Mouse (Mus musculus): ENCODE results near the gene Cenpq. TPM values are rescaled to one million over a fixed set of nuclear protein-coding genes. Genes with fewer than 3 reads are reported as not detected.

Cenpq gene
- total and polyA plus RNA-seq, 3 experiments, result 20.9 to 25.5 TPM; not detected in 1

DNA sequence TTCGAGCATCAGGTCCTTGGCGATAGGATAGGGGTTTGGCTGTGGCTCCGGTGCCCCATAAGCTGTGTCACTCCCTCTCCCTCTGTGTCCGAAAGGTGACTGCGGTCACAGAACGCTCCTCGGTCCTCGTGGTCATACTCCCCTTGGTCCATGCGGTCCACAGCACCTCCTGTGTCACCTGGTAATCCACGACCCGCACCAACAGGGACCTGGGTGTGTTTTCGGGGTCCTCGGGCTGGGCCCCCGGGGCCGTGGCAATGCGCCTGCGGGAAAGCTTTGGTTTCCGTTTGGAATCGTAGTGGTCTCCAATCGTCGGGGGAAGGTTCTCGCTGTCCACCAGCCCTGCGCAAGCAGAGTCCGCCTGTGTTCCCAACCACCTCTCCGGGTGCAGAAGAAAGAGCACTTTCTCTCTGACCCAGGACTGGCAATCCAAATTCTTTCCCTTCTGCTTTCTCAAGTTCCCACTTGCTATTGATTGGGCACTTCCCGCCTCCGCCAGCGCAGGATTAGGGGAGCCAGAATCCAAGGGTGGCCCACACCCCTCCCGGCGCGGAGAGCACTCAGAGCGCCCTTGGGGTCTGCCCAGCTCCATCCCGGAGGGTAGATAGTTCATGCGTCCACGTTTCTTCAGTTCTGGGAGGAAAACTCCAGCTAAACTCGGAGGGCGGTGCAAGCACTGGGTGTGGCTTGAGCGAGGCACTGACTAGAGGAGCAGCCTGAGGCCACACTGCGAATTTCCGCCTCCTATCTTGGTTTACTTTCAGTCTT lies 54.7 kb downstream of the Cenpq start, which contains the start of gene 9130008F23Rik:
Gene 9130008F23Rik, minus strand, starts transcription at position 636 of the 768 bp plus-strand sequence.
- no peaks in the 10 kb centered on the region for H3K27me3 ChIP-seq (ENCODE audit: control insufficient read depth in 1 of 2, insufficient read depth in 2 of 2, low read length in 2 of 2)
- H3K27ac ChIP-seq (ENCODE audit: control insufficient read depth, low read depth, low read length), result peak within 1 kb of the TSS; percentile 41
- peak within 1 kb of the TSS; percentile 72 to 94 for H3K4me3 ChIP-seq (ENCODE audit: control insufficient read depth in 1 of 2, insufficient read depth in 1 of 2, low read depth in 2 of 2, low read length in 2 of 2)
- H3K36me3 ChIP-seq (ENCODE audit: control insufficient read depth in 1 of 2, insufficient read depth in 2 of 2, low read length in 2 of 2), result peaks cover 0 to 27% of the 10 kb centered on the region in 2 experiments; a peak in 2 of 4 replicates
- peak within 1 kb of the TSS; percentile 59 for H3K9ac ChIP-seq (ENCODE audit: control insufficient read depth, low read depth, low read length, poor library complexity, severe bottlenecking)
- H3K4me1 ChIP-seq (ENCODE audit: control insufficient read depth in 1 of 2, insufficient read depth in 2 of 2, low read length in 2 of 2), result peaks cover 10 to 13% of the 10 kb centered on the region in 2 experiments
- no peaks in the 10 kb centered on the region for H3K9me3 ChIP-seq (replicated peaks; ENCODE audit: insufficient read depth, low read length)
- TF ChIP-seq SIN3A (IDR thresholded peaks at IDR 0.05; ENCODE audit: low read length) (peak; percentile 34), POLR2A (IDR thresholded peaks at IDR 0.05; ENCODE audit: control insufficient read depth in 1 of 2, insufficient read depth in 1 of 2, low read depth in 1 of 2, low read length in 2 of 2, poor library complexity in 1 of 2) (peak in 1 of 2 experiments; percentile 54; a peak in 1 of 4 replicates), ELF1 (IDR thresholded peaks at IDR 0.05; ENCODE audit: low read depth, low read length) (no peak)
- DNase-seq (ENCODE audit: low read depth, low spot score), result peak; percentile 76
- peaks cover 5% of the 10 kb centered on the region; the same call in 1 of the 2 replicates for H3K79me2 ChIP-seq (ENCODE audit: control insufficient read depth, insufficient read depth, low read length, poor library complexity)

GRCm38 (mm10) chr17:40879528-40879923 lies 55.3 kb downstream of the Cenpq start:
- Histone ChIP-seq H3K27ac (ENCODE audit: control insufficient read depth, low read depth, low read length) (peak overlapping the region; percentile 41; the same call in 1 of the 2 replicates), H3K9me3 (replicated peaks; ENCODE audit: insufficient read depth, low read length) (no peaks in the 10 kb centered on the region), H3K27me3 (ENCODE audit: control insufficient read depth in 1 of 2, insufficient read depth in 2 of 2, low read length in 2 of 2) (no peaks in the 10 kb centered on the region), H3K4me3 (ENCODE audit: control insufficient read depth in 1 of 2, insufficient read depth in 1 of 2, low read depth in 2 of 2, low read length in 2 of 2) (peak overlapping the region; percentile 72 to 94), H3K9ac (ENCODE audit: control insufficient read depth, low read depth, low read length, poor library complexity, severe bottlenecking) (peak overlapping the region; percentile 59), H3K79me2 (ENCODE audit: control insufficient read depth, insufficient read depth, low read length, poor library complexity) (peaks cover 5% of the 10 kb centered on the region; the same call in 1 of the 2 replicates), H3K4me1 (ENCODE audit: control insufficient read depth in 1 of 2, insufficient read depth in 2 of 2, low read length in 2 of 2) (peaks cover 13 to 14% of the 10 kb centered on the region in 2 experiments), H3K36me3 (ENCODE audit: control insufficient read depth in 1 of 2, insufficient read depth in 2 of 2, low read length in 2 of 2) (peaks cover 0 to 31% of the 10 kb centered on the region in 2 experiments; a peak in 2 of 4 replicates)
- TF ChIP-seq ZNF384 (IDR thresholded peaks at IDR 0.05; ENCODE audit: low read depth, low read length) (peak; percentile 81), GATA1 (IDR thresholded peaks at IDR 0.05; ENCODE audit: low read depth, low read length) (no peak)
- peak; percentile 64 for DNase-seq (ENCODE audit: low read depth, low spot score)

GRCm38 (mm10) chr17:40877741-40878140 lies 57.1 kb downstream of the Cenpq start:
- Histone ChIP-seq H3K27me3 (ENCODE audit: control insufficient read depth in 1 of 2, insufficient read depth in 2 of 2, low read length in 2 of 2) (no peaks in the 10 kb centered on the region), H3K4me3 (ENCODE audit: control insufficient read depth in 1 of 2, insufficient read depth in 1 of 2, low read depth in 2 of 2, low read length in 2 of 2) (no peak overlapping the region), H3K9me3 (replicated peaks; ENCODE audit: insufficient read depth, low read length) (no peaks in the 10 kb centered on the region), H3K79me2 (ENCODE audit: control insufficient read depth, insufficient read depth, low read length, poor library complexity) (peaks cover 5% of the 10 kb centered on the region; the same call in 1 of the 2 replicates), H3K36me3 (ENCODE audit: control insufficient read depth in 1 of 2, insufficient read depth in 2 of 2, low read length in 2 of 2) (peaks cover 0 to 43% of the 10 kb centered on the region in 2 experiments; a peak in 2 of 4 replicates), H3K4me1 (ENCODE audit: control insufficient read depth in 1 of 2, insufficient read depth in 2 of 2, low read length in 2 of 2) (peaks cover 22 to 25% of the 10 kb centered on the region in 2 experiments), H3K9ac (ENCODE audit: control insufficient read depth, low read depth, low read length, poor library complexity, severe bottlenecking) (no peak overlapping the region), H3K27ac (ENCODE audit: control insufficient read depth, low read depth, low read length) (no peak overlapping the region)
- TF ChIP-seq CTCF (IDR thresholded peaks at IDR 0.05 in 2 of 3, conservative IDR thresholded peaks at IDR 0.05 in 1 of 3; ENCODE audit: control insufficient read depth in 1 of 3, insufficient read depth in 1 of 3, low read depth in 2 of 3, low read length in 3 of 3, poor library complexity in 1 of 3, severe bottlenecking in 1 of 3) (no peak), TCF12 (IDR thresholded peaks at IDR 0.05; ENCODE audit: low read depth, low read length) (no peak), BHLHE40 (IDR thresholded peaks at IDR 0.05; ENCODE audit: borderline replicate concordance, low read depth, low read length) (no peak), USF2 (IDR thresholded peaks at IDR 0.05; ENCODE audit: borderline replicate concordance in 1 of 2, insufficient read depth in 1 of 2, low read depth in 1 of 2, low read length in 2 of 2) (no peak), POLR2A (IDR thresholded peaks at IDR 0.05; ENCODE audit: control insufficient read depth in 1 of 2, insufficient read depth in 1 of 2, low read depth in 1 of 2, low read length in 2 of 2, poor library complexity in 1 of 2) (no peak), ZC3H11A (IDR thresholded peaks at IDR 0.05; ENCODE audit: low read depth, low read length) (no peak), JUND (IDR thresholded peaks at IDR 0.05; ENCODE audit: low read depth, low read length) (no peak)
- no peak for DNase-seq (ENCODE audit: low read depth, low spot score)
